Mouse (Mus musculus) CH12.LX (cell line): Measurements from ENCODE around the gene Anp32b. TPM values are rescaled to one million over a fixed set of nuclear protein-coding genes. Genes with fewer than 3 reads are reported as not detected.
A peak's percentile ranks its signal among the peaks of the same experiment; 100 is the strongest.

Experiments
- DNase-seq: peaks from one replicate; pipeline ENCODE4 v3.0.0-alpha.2; 2013; ENCODE audit errors: extremely low read depth
- H3K27ac ChIP-seq: 2 replicates; pipeline ENCODE4 v1.5.1; 2012; ENCODE audit warnings: low read depth, mild to moderate bottlenecking, control low read depth, moderate library complexity; ENCODE audit not compliant: insufficient read depth
- H3K27me3 ChIP-seq: replicated peaks from 2 replicates; pipeline ENCODE3; 2012; ENCODE audit warnings: inconsistent platforms
- H3K36me3 ChIP-seq, 2 experiments: replicated peaks in 1 of 2; 2 replicates each; pipeline versions ENCODE3 to v1.6.1; 2012; ENCODE audit warnings: inconsistent platforms in 1 of 2, low read length in 1 of 2, mild to moderate bottlenecking in 1 of 2, mixed read lengths in 1 of 2, moderate library complexity in 1 of 2; ENCODE audit not compliant: control insufficient read depth in 1 of 2, insufficient read depth in 1 of 2
- H3K4me1 ChIP-seq, 2 experiments: 2 replicates each; pipeline ENCODE4 v1.6.1; 2012; ENCODE audit warnings: inconsistent platforms in 1 of 2, moderate library complexity in 1 of 2; ENCODE audit not compliant: insufficient read depth in 2 of 2, control insufficient read depth in 1 of 2
- H3K4me2 ChIP-seq: 2 replicates; pipeline ENCODE4 v1.6.1; 2012; ENCODE audit warnings: low read depth, mild to moderate bottlenecking, control low read depth; ENCODE audit not compliant: poor library complexity, insufficient read depth, severe bottlenecking
- H3K4me3 ChIP-seq, 3 experiments: fragments of 150-350 bp in 1 of 3; sonication (generic) in 1 of 3; replicated peaks in 1 of 3; 2 replicates each; pipeline versions ENCODE3 to v1.5.1; 2011 to 2012; ENCODE audit warnings: low read depth in 2 of 3, low read length in 2 of 3, mild to moderate bottlenecking in 2 of 3, moderate library complexity in 2 of 3, control low read depth in 1 of 3, improper control_type of control experiment in 1 of 3, inconsistent platforms in 1 of 3, mixed read lengths in 1 of 3; ENCODE audit not compliant: poor library complexity in 1 of 3
- H3K79me2 ChIP-seq: replicated peaks from 2 replicates; pipeline ENCODE4 v1.6.1; 2012; ENCODE audit warnings: mild to moderate bottlenecking, moderate library complexity; ENCODE audit not compliant: control insufficient read depth, poor library complexity, insufficient read depth, severe bottlenecking; ENCODE audit errors: extremely low read depth
- H3K9ac ChIP-seq: 2 replicates; pipeline ENCODE4 v1.6.1; 2012; ENCODE audit warnings: low read depth, mild to moderate bottlenecking, control low read depth, moderate library complexity; ENCODE audit not compliant: insufficient read depth
- H3K9me3 ChIP-seq: replicated peaks from 2 replicates; pipeline ENCODE3; 2012; ENCODE audit warnings: low read length, inconsistent platforms, mixed read lengths
- BHLHE40 ChIP-seq: IDR thresholded peaks from 2 replicates; pipeline ENCODE4 v1.6.1; 2011; ENCODE audit warnings: mild to moderate bottlenecking, low read depth, low read length, improper control_type of control experiment
- CHD1 ChIP-seq: IDR thresholded peaks from 2 replicates; pipeline ENCODE4 v1.6.1; 2012; ENCODE audit warnings: low read depth, low read length, improper control_type of control experiment, inconsistent platforms
- CTCF ChIP-seq, 2 experiments: IDR thresholded peaks in 1 of 2; conservative IDR thresholded peaks in 1 of 2; 2 replicates each; pipeline ENCODE4 v1.5.1; 2011 to 2012; ENCODE audit warnings: low read depth in 2 of 2, low read length in 2 of 2, improper control_type of control experiment in 1 of 2, inconsistent platforms in 1 of 2, mild to moderate bottlenecking in 1 of 2, moderate library complexity in 1 of 2
- E2F4 ChIP-seq: IDR thresholded peaks from 2 replicates; pipeline ENCODE4 v1.6.1; 2011; ENCODE audit warnings: low read depth, low read length, improper control_type of control experiment; ENCODE audit not compliant: insufficient replicate concordance
- EP300 ChIP-seq: IDR thresholded peaks from 2 replicates; pipeline ENCODE4 v1.6.1; 2011; ENCODE audit warnings: low read length, improper control_type of control experiment
- IRF4 ChIP-seq: IDR thresholded peaks from 2 replicates; pipeline ENCODE4 v1.6.1; 2014; ENCODE audit warnings: low read depth, mild to moderate bottlenecking, inconsistent platforms, low read length, improper control_type of control experiment
- MAFK ChIP-seq: IDR thresholded peaks from 2 replicates; pipeline ENCODE4 v1.6.1; 2011; ENCODE audit warnings: low read length, improper control_type of control experiment; ENCODE audit not compliant: insufficient replicate concordance
- MAX ChIP-seq: IDR thresholded peaks from 2 replicates; pipeline ENCODE4 v1.6.1; 2011; ENCODE audit warnings: low read length, improper control_type of control experiment
- MEF2A ChIP-seq: IDR thresholded peaks from 2 replicates; pipeline ENCODE4 v1.6.1; 2014; ENCODE audit warnings: low read depth, mild to moderate bottlenecking, inconsistent platforms, low read length, improper control_type of control experiment, borderline replicate concordance
- MYC ChIP-seq: IDR thresholded peaks from 2 replicates; pipeline ENCODE4 v1.6.1; 2011; ENCODE audit warnings: low read depth, mild to moderate bottlenecking, improper control_type of control experiment, low read length
- NELFE ChIP-seq: IDR thresholded peaks from 2 replicates; pipeline ENCODE4 v1.6.1; 2011; ENCODE audit warnings: low read depth, low read length, improper control_type of control experiment
- NRF1 ChIP-seq: IDR thresholded peaks from 2 replicates; pipeline ENCODE4 v1.6.1; 2014; ENCODE audit warnings: low read depth, mild to moderate bottlenecking, inconsistent platforms, low read length, improper control_type of control experiment, moderate library complexity
- RAD21 ChIP-seq: IDR thresholded peaks from 2 replicates; pipeline ENCODE4 v1.6.1; 2011; ENCODE audit warnings: low read depth, mild to moderate bottlenecking, low read length, improper control_type of control experiment, moderate library complexity
- RCOR1 ChIP-seq: conservative IDR thresholded peaks from 2 replicates; pipeline ENCODE4 v1.6.1; 2012; ENCODE audit warnings: low read depth, mild to moderate bottlenecking, inconsistent platforms, low read length, improper control_type of control experiment
- SIN3A ChIP-seq: IDR thresholded peaks from 2 replicates; pipeline ENCODE4 v1.6.1; 2012; ENCODE audit warnings: low read length, improper control_type of control experiment, inconsistent platforms
- SMC3 ChIP-seq: IDR thresholded peaks from 2 replicates; pipeline ENCODE4 v1.6.1; 2011; ENCODE audit warnings: low read depth, low read length, improper control_type of control experiment
- TCF12 ChIP-seq: IDR thresholded peaks from 2 replicates; pipeline ENCODE4 v1.6.1; 2014; ENCODE audit warnings: low read depth, mild to moderate bottlenecking, inconsistent platforms, low read length, improper control_type of control experiment
- UBTF ChIP-seq: IDR thresholded peaks from 2 replicates; pipeline ENCODE4 v1.6.1; 2012; ENCODE audit warnings: low read depth, mild to moderate bottlenecking, inconsistent platforms, low read length, improper control_type of control experiment, moderate library complexity
- USF1 ChIP-seq: IDR thresholded peaks from 2 replicates; pipeline ENCODE4 v1.6.1; 2014; ENCODE audit warnings: low read depth, mild to moderate bottlenecking, inconsistent platforms, low read length, improper control_type of control experiment
- ZKSCAN1 ChIP-seq: IDR thresholded peaks from 2 replicates; pipeline ENCODE4 v1.6.1; 2012; ENCODE audit warnings: low read depth, inconsistent platforms, low read length, improper control_type of control experiment, borderline replicate concordance
- dilution Hi-C: fragments of 300-500 bp; cut with MboI; formaldehyde crosslinking; loops from 2 replicates; pipeline ENCODE4 v1.14.3; 2020; ENCODE audit warnings: low sequenced_read_pairs; ENCODE audit not compliant: extremely low pct_unique_long_range_greater_than_20kb, extremely low pct_ligation_motif_present
- in situ Hi-C: fragments of 300-500 bp; cut with MboI; formaldehyde crosslinking; loops from 3 replicates; pipeline ENCODE4 v1.14.3; 2019; ENCODE audit warnings: low sequenced_read_pairs, low pct_ligation_motif_present, low pct_unique_long_range_greater_than_20kb, mixed read lengths
- polyA plus RNA-seq: library from polyadenylated mRNA; unstranded; fragments of >175 nt; gene quantifications from 2 replicates; pipeline ENCODE4 v1.2.1, GENCODE M21; 2012; ENCODE audit warnings: low read depth; ENCODE audit not compliant: insufficient read length
- total RNA-seq, 2 experiments: library from RNA; depleted of rRNA; stranded (reverse); fragments of 300-350 nt in 1 of 2; fragments of >200 nt in 1 of 2; gene quantifications; 2 replicates each; pipeline ENCODE4 v1.2.3; 2012 to 2014

Gene Anp32b
- total and polyA plus RNA-seq, 3 experiments = 29.4 to 864 (median 37.5) TPM

DNA sequence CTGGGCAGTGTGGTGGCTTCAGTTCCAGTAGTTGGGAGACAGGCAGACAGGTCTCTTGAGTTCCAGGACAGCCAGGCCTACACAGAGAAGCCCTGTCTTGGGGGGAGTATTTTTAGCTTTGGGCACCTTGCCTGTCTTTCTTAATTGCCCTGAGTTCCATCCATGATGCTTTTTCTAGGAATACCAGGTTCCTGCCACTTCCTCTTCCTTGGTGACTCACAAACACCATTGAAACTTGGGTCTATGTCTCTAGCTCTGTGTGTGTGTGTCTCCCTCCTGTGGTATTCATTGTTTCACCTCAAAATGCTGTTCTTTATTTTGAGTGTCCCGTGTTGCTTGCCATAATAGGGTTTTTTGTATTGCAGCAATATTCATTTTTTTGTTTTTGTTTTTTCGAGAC is 7.7 kb downstream of the Anp32b start:
- DNase-seq = no peak
- Histone ChIP-seq H3K4me1 (peaks cover 19 to 84% of the 10 kb centered on the region in 2 experiments; a peak in 3 of 4 replicates), H3K9ac (no peak overlapping the region), H3K27ac (no peak overlapping the region), H3K27me3 (no peaks in the 10 kb centered on the region), H3K4me3 (no peak overlapping the region), H3K36me3 (peaks cover 27 to 78% of the 10 kb centered on the region in 2 experiments), H3K9me3 (no peaks in the 10 kb centered on the region), H3K4me2 (no peak overlapping the region), H3K79me2 (peaks cover 96% of the 10 kb centered on the region)
- in situ Hi-C loops (no loop called here), dilution Hi-C loops (no loop called here)
- TF ChIP-seq RAD21 (peak; percentile 11), MYC (no peak), IRF4 (0 out of 2 replicates have a peak, but pooled peaks have one; percentile 9), CTCF (conservative IDR thresholded peaks at IDR 0.05 in 1 of 2, IDR thresholded peaks at IDR 0.05 in 1 of 2; ENCODE audit: low read depth in 2 of 2, low read length in 2 of 2) (peak in 1 of 2 experiments; percentile 29; a peak in 2 of 4 replicates)

DNA sequence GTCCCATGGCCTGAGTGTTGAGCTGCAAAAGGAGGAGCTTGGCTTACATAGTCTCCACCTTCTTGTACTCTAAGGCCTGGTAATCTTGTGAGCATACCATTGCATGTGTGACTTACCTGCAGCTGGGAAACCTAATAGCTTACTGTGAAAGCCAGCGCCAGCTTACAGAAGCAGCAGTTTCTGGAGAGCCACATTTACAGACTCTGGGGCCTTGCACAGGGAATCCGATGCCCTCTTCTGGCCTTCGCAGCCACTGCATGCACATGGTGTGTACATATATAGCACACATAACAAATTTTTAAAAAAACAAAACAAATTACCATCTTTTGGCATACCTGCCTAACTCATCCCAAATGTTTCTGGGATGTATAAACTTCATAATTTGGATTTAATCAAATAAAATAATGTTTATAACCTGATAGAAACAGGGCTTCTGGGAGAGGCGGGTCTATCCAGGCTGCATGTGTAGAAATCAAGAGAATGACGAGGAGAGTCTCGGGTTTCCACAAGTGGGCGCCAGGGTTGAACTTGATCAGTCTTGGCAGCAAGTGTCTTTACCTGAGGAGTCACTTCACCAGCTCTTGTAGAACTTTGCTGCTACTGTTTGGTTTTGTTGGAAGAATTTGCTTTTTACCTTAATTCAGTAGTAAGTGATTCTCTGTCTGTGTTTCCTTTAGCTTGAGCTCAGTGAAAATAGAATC is 12.6 kb downstream of the Anp32b start:
- TF ChIP-seq MYC = 0 out of 2 replicates have a peak, but pooled peaks have one; percentile 50
- no peak for TF ChIP-seq EP300
- no peak for TF ChIP-seq CHD1
- TF ChIP-seq MAFK = no peak
- no peak for TF ChIP-seq MAX
- TF ChIP-seq MEF2A = no peak
- no peak for TF ChIP-seq RCOR1
- peak; percentile 8 to 56; a peak in 2 of 4 replicates for TF ChIP-seq CTCF (conservative IDR thresholded peaks at IDR 0.05 in 1 of 2, IDR thresholded peaks at IDR 0.05 in 1 of 2; ENCODE audit: low read depth in 2 of 2, low read length in 2 of 2)
- TF ChIP-seq UBTF = no peak
- no peak for TF ChIP-seq BHLHE40
- TF ChIP-seq NRF1 = no peak
- TF ChIP-seq NELFE = no peak
- TF ChIP-seq TCF12 = no peak
- TF ChIP-seq E2F4 = no peak
- no peak for TF ChIP-seq ZKSCAN1
- TF ChIP-seq USF1 = no peak
- TF ChIP-seq SMC3 = peak; percentile 43
- peak; percentile 41 for TF ChIP-seq RAD21
- no peak for TF ChIP-seq SIN3A
- Histone ChIP-seq H3K79me2 (peaks cover 94% of the 10 kb centered on the region), H3K27ac (no peak overlapping the region), H3K27me3 (no peaks in the 10 kb centered on the region), H3K4me3 (no peak overlapping the region), H3K9ac (no peak overlapping the region), H3K4me1 (peaks cover 0 to 45% of the 10 kb centered on the region in 2 experiments; a peak in 2 of 4 replicates), H3K9me3 (no peaks in the 10 kb centered on the region), H3K4me2 (no peak overlapping the region), H3K36me3 (peaks cover 72 to 95% of the 10 kb centered on the region in 2 experiments)
- DNase-seq = peak; percentile 48
- dilution Hi-C loops = no loop called here
- in situ Hi-C loops = no loop called here
